Mouse (Mus musculus): ENCODE data around the gene Ncam1. TPM values are rescaled to one million over a fixed set of nuclear protein-coding genes. Genes with fewer than 3 reads are reported as not detected.

Ncam1 gene
- polyA plus RNA-seq, 1 experiment from 2014 or later: 39.8 TPM

DNA sequence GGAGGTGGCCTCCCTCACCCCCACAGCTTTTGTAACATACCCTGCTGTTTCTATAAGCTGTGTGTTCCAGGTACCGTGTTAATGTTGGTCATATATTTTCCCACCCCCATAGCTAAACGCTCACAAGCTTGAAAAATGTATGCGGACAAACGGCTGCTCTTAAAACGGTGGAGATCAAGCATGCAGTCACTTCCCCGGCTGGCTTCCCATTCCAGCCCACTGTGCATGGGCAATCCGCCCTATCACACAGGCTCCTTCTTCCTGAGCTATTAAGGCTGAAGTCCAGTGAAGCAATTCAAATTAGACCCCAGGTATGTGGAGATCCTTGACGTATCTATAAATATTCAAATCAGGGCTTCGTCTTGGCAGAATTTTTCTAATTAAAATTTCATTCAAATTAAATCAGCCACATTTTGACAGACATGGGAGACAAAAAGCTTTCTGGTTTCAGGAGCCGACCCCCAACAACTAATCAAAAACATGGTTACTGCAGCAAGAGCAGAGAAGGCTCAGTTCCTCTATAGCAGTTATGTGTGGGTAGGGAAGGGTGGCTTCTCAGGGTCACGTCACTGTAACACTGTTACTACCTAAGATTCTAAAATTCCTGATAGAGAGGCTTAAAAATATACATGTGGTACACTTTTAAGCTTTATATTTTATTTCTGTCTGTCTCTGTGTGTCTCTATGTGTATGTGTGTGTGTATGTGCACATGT, 202.9 kb downstream of the Ncam1 start:
- no peak for ATAC-seq (replicated peaks; ENCODE audit: insufficient number of reproducible peaks, low FRiP score, low TSS enrichment)
- Histone ChIP-seq H3K4me1 (ENCODE audit: control insufficient read depth, insufficient read depth, low read length) (peaks cover 14% of the 10 kb centered on the region), H3K4me2 (no peak overlapping the region), H3K36me3 (ENCODE audit: control insufficient read depth, insufficient read depth, low read length) (no peaks in the 10 kb centered on the region), H3K9ac (ENCODE audit: low read depth, low read length) (no peak overlapping the region), H3K9me3 (replicated peaks; ENCODE audit: control insufficient read depth, low read length) (no peaks in the 10 kb centered on the region), H3K4me3 (ENCODE audit: low read depth, low read length) (no peak overlapping the region), H3K27ac (ENCODE audit: low read depth, low read length) (no peak overlapping the region), H3K27me3 (ENCODE audit: control insufficient read depth, insufficient read depth, low read length) (no peaks in the 10 kb centered on the region)
- 64% methylated on average over 11 of the region's 11 CpGs for WGBS (ENCODE audit: insufficient replicate concordance)

DNA sequence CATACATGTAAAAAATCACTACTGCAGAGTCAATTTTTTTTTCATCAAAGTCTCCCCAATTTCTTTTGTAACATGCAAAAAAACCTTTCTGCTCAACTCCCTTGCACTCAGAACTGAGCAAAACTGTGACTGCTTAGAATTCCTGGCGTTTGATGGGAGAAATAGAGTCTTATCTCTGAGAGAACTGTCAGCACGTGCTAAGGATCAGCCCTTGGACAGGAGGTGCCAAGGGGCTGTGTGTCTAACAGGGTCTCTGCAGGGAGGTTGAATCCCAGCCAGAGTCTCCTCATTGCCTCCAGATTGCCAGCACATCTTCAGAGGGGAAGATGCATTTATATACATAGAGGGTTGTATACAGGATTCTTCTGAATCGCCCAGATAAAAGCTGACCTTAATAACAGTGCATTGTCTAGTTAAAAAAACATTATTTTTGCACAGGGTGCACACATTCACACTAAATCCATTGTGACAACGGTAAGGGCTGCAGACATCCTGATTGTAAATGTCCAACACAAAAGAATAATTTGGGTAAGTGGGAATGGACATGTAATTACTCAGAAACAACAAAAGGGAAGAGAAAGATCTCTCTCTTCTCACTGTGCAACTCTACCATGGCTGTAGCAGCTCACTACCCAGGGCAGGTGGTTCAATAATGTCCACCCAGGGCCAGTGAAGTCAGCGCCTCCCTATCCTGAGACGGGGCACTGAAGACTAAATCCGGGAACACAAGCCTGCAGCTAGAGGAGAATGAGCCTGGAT, 203.7 kb downstream of the Ncam1 start:
- Histone ChIP-seq H3K4me2 (peak overlapping the region; percentile 14; the same call in 1 of the 2 replicates), H3K27ac (ENCODE audit: low read depth, low read length) (no peak overlapping the region), H3K4me1 (ENCODE audit: control insufficient read depth, insufficient read depth, low read length) (peaks cover 14% of the 10 kb centered on the region), H3K36me3 (ENCODE audit: control insufficient read depth, insufficient read depth, low read length) (no peaks in the 10 kb centered on the region), H3K4me3 (ENCODE audit: low read depth, low read length) (no peak overlapping the region), H3K27me3 (ENCODE audit: control insufficient read depth, insufficient read depth, low read length) (no peaks in the 10 kb centered on the region), H3K9ac (ENCODE audit: low read depth, low read length) (no peak overlapping the region), H3K9me3 (replicated peaks; ENCODE audit: control insufficient read depth, low read length) (no peaks in the 10 kb centered on the region)
- WGBS (ENCODE audit: insufficient replicate concordance): 37% methylated on average over 7 of the region's 7 CpGs
- no peak for ATAC-seq (replicated peaks; ENCODE audit: insufficient number of reproducible peaks, low FRiP score, low TSS enrichment)

DNA sequence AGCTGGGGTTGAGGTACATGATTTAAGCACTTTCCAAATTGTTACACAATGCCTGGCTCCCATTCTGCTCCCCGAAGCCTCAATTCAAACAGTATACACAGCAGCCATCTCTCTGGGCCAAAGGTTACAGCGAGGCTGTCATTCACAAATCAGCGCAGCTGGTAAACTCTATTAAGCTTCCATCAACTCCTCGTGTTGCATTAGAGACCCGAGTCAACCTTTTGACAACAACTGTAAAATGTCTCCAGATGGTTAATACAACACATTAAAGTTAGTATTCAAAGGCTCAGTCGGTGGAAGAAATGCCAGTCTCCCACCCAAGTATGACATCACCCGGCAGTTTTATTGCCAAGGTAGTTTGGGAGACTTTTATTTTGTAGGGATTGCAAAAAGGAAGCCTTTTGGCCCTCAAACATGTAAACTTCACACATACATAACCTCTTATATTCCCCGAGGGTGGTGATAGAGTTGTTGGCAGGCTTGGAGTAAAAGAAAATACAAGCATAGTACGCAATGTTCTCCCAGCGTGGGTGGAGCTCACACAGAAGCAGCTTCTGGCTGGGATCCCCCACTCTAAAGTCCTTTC, 204.7 kb downstream of the Ncam1 start:
- 54% methylated on average over 10 of the region's 10 CpGs for WGBS (ENCODE audit: insufficient replicate concordance)
- no peak overlapping the region for H3K9ac ChIP-seq (ENCODE audit: low read depth, low read length)
- no peak overlapping the region for H3K4me3 ChIP-seq (ENCODE audit: low read depth, low read length)
- peaks cover 14% of the 10 kb centered on the region for H3K4me1 ChIP-seq (ENCODE audit: control insufficient read depth, insufficient read depth, low read length)
- no peaks in the 10 kb centered on the region for H3K9me3 ChIP-seq (replicated peaks; ENCODE audit: control insufficient read depth, low read length)
- H3K36me3 ChIP-seq (ENCODE audit: control insufficient read depth, insufficient read depth, low read length): no peaks in the 10 kb centered on the region
- no peak overlapping the region for H3K4me2 ChIP-seq
- H3K27ac ChIP-seq (ENCODE audit: low read depth, low read length): no peak overlapping the region
- no peaks in the 10 kb centered on the region for H3K27me3 ChIP-seq (ENCODE audit: control insufficient read depth, insufficient read depth, low read length)
- no peak for ATAC-seq (replicated peaks; ENCODE audit: insufficient number of reproducible peaks, low FRiP score, low TSS enrichment)

DNA sequence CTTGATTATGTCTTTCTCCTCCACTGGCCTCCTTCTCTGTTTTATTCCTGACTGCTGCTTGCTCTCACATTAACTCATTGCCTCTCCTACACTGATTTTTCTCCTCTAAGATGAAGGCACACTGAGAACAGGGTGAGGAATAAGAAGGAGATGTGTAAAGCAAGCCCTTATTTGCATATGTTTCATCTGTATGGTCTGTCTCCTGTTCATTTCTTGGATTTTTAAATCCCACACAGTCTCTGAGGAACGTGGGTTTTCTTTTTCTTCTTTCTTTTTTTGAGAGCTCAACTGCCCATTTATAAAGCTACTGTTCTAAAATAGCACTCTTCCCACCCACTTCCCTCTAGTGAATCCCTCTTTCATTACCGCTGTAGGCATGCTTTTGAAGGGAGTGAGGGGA, 206.7 kb downstream of the Ncam1 start:
- H3K27ac ChIP-seq (ENCODE audit: low read depth, low read length): no peak overlapping the region
- H3K9ac ChIP-seq (ENCODE audit: low read depth, low read length): no peak overlapping the region
- no peaks in the 10 kb centered on the region for H3K9me3 ChIP-seq (replicated peaks; ENCODE audit: control insufficient read depth, low read length)
- H3K36me3 ChIP-seq (ENCODE audit: control insufficient read depth, insufficient read depth, low read length): no peaks in the 10 kb centered on the region
- no peak for ATAC-seq (replicated peaks; ENCODE audit: insufficient number of reproducible peaks, low FRiP score, low TSS enrichment)
- whole genome bisulfite sequencing (ENCODE audit: insufficient replicate concordance): 38% methylated on average over 2 of the region's 2 CpGs
- no peaks in the 10 kb centered on the region for H3K27me3 ChIP-seq (ENCODE audit: control insufficient read depth, insufficient read depth, low read length)
- no peak overlapping the region for H3K4me3 ChIP-seq (ENCODE audit: low read depth, low read length)
- H3K4me2 ChIP-seq: no peak overlapping the region
- H3K4me1 ChIP-seq (ENCODE audit: control insufficient read depth, insufficient read depth, low read length): peaks cover 14% of the 10 kb centered on the region

DNA sequence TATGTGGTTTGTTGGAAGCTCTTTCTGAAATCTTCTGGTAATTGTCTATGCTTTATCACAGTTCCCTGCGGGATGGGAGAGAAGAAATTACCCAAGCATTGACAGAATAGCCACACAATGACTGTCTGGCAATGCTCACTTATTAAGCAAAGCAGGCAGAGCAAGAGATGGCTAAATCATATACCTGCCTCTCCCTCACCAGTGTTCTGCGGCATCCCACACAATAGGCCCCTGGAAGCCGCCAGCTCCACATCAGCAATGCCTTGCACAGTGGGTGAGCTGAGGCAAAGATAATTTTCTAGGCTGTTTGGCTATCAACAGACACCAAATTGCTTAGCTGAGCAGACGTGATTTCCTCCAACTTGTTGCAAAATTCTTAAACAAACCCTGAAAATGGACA, 208.5 kb downstream of the Ncam1 start:
- Histone ChIP-seq H3K9me3 (replicated peaks; ENCODE audit: control insufficient read depth, low read length) (no peaks in the 10 kb centered on the region), H3K4me2 (no peak overlapping the region), H3K27ac (ENCODE audit: low read depth, low read length) (no peak overlapping the region), H3K4me1 (ENCODE audit: control insufficient read depth, insufficient read depth, low read length) (peaks cover 8% of the 10 kb centered on the region), H3K4me3 (ENCODE audit: low read depth, low read length) (no peak overlapping the region), H3K36me3 (ENCODE audit: control insufficient read depth, insufficient read depth, low read length) (no peaks in the 10 kb centered on the region), H3K27me3 (ENCODE audit: control insufficient read depth, insufficient read depth, low read length) (no peaks in the 10 kb centered on the region; the same call in 1 of the 2 replicates), H3K9ac (ENCODE audit: low read depth, low read length) (no peak overlapping the region)
- whole genome bisulfite sequencing (ENCODE audit: insufficient replicate concordance): 65% methylated on average over 4 of the region's 4 CpGs
- no peak for ATAC-seq (replicated peaks; ENCODE audit: insufficient number of reproducible peaks, low FRiP score, low TSS enrichment)

DNA sequence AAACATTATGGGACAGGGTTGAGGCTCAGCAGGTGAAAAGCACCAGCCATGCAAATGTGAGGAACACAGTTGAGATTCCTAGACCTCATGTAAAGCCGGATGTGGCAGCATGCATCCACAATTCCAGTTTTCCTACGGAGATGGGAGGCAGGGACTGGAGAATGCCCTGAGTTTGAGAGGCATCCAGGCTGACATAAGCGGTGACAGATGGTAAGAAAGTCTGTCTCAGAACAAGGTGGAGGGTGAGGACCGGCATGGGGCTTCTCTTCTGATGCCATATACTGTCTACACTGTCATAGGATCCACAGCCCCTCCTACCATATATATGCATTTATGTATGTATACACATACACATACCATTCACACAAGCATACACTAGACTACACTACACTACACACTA, 221.6 kb downstream of the Ncam1 start:
- H3K27ac ChIP-seq (ENCODE audit: low read depth, low read length): no peak overlapping the region
- H3K4me1 ChIP-seq (ENCODE audit: control insufficient read depth, insufficient read depth, low read length): peaks cover 9% of the 10 kb centered on the region
- no peaks in the 10 kb centered on the region for H3K9me3 ChIP-seq (replicated peaks; ENCODE audit: control insufficient read depth, low read length)
- no peaks in the 10 kb centered on the region for H3K36me3 ChIP-seq (ENCODE audit: control insufficient read depth, insufficient read depth, low read length)
- no peak for ATAC-seq (replicated peaks; ENCODE audit: insufficient number of reproducible peaks, low FRiP score, low TSS enrichment)
- 75% methylated on average over 4 of the region's 4 CpGs for WGBS (ENCODE audit: insufficient replicate concordance)
- H3K4me2 ChIP-seq: no peak overlapping the region
- H3K4me3 ChIP-seq (ENCODE audit: low read depth, low read length): no peak overlapping the region
- no peaks in the 10 kb centered on the region for H3K27me3 ChIP-seq (ENCODE audit: control insufficient read depth, insufficient read depth, low read length)
- H3K9ac ChIP-seq (ENCODE audit: low read depth, low read length): no peak overlapping the region

DNA sequence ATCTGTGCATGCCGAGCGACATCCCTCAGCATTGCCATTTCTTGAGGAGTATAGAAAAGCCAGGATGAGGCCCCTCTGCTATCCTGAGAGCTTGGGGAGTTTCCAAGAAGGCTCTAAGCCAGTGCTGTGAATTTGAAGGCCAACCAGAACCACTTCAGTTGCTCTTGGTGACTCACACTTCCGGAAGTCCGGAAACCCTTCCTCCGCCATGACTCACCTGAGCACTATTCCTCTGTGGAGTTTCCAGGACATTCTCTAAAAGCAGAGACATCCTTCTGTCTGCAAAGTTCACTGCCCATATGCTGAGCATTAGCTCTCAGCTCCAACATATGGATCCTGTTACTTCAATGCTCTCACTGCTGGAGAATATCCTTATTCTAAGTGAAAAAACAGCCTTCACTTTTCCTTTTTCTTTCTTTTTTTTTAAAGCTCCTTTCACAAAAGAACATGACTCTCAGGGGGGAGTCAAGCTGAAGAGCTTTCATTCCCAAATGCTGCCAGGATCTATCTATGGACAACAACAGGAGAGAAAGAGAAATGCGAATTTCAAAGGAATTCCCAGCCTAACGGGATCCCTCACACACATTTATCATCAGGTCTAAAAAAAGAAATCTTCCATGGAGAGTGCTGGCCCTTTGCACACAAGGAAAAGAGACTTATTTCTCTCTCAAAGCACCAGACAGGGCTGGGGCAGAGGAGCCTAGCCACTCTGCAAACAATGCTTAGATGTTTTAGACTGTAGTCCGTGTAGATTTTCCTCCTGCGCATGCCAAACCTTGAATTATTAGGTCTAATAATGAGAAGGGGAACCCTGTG, 226.8 kb downstream of the Ncam1 start:
- no peak for ATAC-seq (replicated peaks; ENCODE audit: insufficient number of reproducible peaks, low FRiP score, low TSS enrichment)
- Histone ChIP-seq H3K36me3 (ENCODE audit: control insufficient read depth, insufficient read depth, low read length) (0 out of 2 replicates have a peak, but pooled peaks cover 3% of the 10 kb centered on the region), H3K4me2 (peak overlapping the region; percentile 4; the same call in 1 of the 2 replicates), H3K9me3 (replicated peaks; ENCODE audit: control insufficient read depth, low read length) (no peaks in the 10 kb centered on the region), H3K4me3 (ENCODE audit: low read depth, low read length) (no peak overlapping the region), H3K27me3 (ENCODE audit: control insufficient read depth, insufficient read depth, low read length) (no peaks in the 10 kb centered on the region), H3K9ac (ENCODE audit: low read depth, low read length) (no peak overlapping the region), H3K4me1 (ENCODE audit: control insufficient read depth, insufficient read depth, low read length) (peaks cover 30% of the 10 kb centered on the region), H3K27ac (ENCODE audit: low read depth, low read length) (peak overlapping the region; percentile 57)
- WGBS (ENCODE audit: insufficient replicate concordance): 47% methylated on average over 9 of the region's 9 CpGs
